Mouse (Mus musculus): ENCODE measurements around the gene Itm2c.

DNA sequence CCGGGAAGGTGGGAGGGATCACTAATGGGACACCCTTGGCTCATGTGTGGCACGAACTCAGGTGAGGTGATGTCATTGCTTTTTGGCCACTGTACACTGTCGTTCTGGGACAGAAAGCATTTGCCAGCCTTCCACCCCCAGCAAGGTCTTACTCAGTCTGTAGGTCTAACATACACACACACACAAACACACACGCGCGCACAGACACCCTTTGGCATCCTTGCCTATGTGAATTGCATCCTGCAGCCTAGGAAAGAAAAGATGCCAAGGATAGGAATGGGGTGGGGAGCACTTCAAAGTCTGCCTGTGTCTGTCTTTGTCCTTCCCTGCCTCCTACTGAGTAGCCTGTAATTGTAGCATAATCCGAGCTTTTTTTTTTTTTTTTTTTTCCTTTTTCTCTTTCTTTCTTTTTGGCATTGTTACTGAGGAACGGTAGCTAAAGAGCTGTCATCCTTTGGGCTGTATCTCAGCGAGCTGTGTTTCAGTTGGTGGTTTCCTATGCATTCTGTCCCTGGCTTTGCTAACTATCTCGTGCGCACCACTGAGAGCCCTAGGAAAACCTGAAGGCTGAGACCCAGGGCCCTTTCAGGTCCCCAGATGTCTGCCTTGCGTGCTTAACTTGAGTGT, 4.8 kb downstream of the Itm2c start:
- TF ChIP-seq TAL1 (IDR thresholded peaks at IDR 0.05; ENCODE audit: low read length) (no peak), GATA1 (IDR thresholded peaks at IDR 0.05; ENCODE audit: low read length) (no peak)
